Mouse (Mus musculus): ENCODE data around the gene Pid1. TPM values are rescaled to one million over a fixed set of nuclear protein-coding genes. Genes with fewer than 3 reads are reported as not detected.

The Pid1 gene
- polyA plus RNA-seq, 1 experiment from 2014 or later: 9.7 TPM

DNA sequence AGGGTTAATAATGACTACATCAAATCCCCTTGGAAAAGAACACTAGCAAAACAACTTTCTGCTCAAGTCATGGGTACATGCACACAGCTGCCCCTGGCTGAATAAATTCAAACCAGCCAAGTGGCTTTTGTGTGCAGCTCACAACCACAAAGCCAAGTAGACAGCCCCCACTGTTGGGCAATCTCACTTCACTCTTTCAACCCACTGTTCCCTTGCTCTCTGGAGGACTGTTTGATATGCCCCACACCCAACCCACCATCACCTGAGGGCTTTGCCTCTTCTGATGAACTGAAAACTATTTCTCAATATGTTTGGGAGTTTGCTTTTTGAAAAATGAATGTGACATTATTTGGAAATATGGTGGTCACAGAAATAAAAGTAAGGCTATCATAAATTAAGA, 171.8 kb downstream of the Pid1 start:
- H3K9ac ChIP-seq (ENCODE audit: low read length): no peak overlapping the region
- ATAC-seq (replicated peaks; ENCODE audit: extremely low read depth, insufficient read depth, low FRiP score): no peak
- H3K4me2 ChIP-seq (ENCODE audit: low read depth, low read length): no peak overlapping the region

DNA sequence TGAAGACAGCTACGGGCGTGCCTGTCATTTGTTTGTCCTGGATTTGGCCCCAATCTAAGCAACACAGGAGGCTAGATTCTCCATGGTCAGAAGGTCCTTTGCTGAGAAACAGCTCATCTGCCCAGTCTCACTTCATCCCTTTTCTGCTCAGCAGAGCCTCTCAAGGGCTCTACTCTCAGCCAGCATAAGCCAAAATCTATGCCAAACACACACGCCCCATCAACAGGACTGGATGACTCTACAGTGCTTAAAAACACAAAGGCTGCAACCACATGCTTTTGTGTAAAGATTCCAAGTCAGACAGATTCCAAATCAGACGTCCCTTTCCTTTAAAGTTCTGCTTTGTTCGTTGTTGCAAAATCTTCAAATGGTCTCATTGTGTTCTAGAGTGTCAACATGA, 174.5 kb downstream of the Pid1 start:
- Histone ChIP-seq H3K4me1 (ENCODE audit: control insufficient read depth, insufficient read depth, low read length) (no peaks in the 10 kb centered on the region), H3K4me2 (ENCODE audit: low read depth, low read length) (no peak overlapping the region), H3K9ac (ENCODE audit: low read length) (no peak overlapping the region), H3K27me3 (ENCODE audit: control insufficient read depth, insufficient read depth, low read length) (no peaks in the 10 kb centered on the region), H3K27ac (ENCODE audit: low read length) (no peak overlapping the region), H3K4me3 (ENCODE audit: low read length) (no peak overlapping the region), H3K36me3 (ENCODE audit: control insufficient read depth, insufficient read depth) (no peaks in the 10 kb centered on the region), H3K9me3 (replicated peaks; ENCODE audit: control insufficient read depth, low read length) (no peaks in the 10 kb centered on the region)
- ATAC-seq (replicated peaks; ENCODE audit: extremely low read depth, insufficient read depth, low FRiP score): no peak
- WGBS: 74% methylated on average over 5 of the region's 5 CpGs

More for the DNA sequence above, 171.8 kb downstream of the Pid1 start:
- Histone ChIP-seq H3K4me3 (ENCODE audit: low read length) (no peak overlapping the region), H3K27ac (ENCODE audit: low read length) (no peak overlapping the region), H3K27me3 (ENCODE audit: control insufficient read depth, insufficient read depth, low read length) (no peaks in the 10 kb centered on the region), H3K4me1 (ENCODE audit: control insufficient read depth, insufficient read depth, low read length) (no peaks in the 10 kb centered on the region), H3K9me3 (replicated peaks; ENCODE audit: control insufficient read depth, low read length) (no peaks in the 10 kb centered on the region), H3K36me3 (ENCODE audit: control insufficient read depth, insufficient read depth) (no peaks in the 10 kb centered on the region)

DNA sequence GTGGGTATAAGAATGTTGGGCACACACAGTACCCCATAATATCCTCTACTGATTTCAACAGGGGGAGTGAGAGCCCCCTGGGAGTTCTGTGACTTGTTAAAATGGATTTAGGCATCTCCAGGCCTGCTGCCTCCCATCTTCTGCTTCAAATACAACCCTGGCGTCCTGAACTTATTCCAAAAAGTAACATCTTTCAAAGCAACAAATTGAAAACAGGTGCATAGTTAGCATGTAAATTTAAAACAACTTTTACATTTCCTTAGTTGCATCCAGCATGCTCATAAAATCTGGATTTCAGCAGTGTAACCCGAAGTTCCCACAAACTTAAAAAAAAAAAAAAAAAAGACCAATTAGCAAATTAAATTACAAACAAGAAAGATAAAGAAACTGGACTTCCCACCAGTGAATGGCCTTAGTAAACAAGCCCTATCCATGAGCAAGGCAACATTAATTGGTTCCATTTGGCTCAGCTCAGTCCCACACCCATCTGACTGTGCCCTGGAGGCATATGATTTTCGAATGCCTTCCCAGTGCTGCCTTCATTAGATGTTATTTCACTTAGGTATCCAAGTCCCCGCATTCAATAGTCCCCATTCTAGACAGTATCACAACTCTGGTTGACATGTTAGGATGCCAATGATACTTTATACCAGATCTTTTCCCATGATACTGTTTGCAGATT, 177.1 kb downstream of the Pid1 start:
- Histone ChIP-seq H3K9ac (ENCODE audit: low read length) (no peak overlapping the region), H3K4me1 (ENCODE audit: control insufficient read depth, insufficient read depth, low read length) (no peaks in the 10 kb centered on the region), H3K9me3 (replicated peaks; ENCODE audit: control insufficient read depth, low read length) (no peaks in the 10 kb centered on the region), H3K4me3 (ENCODE audit: low read length) (no peak overlapping the region), H3K4me2 (ENCODE audit: low read depth, low read length) (no peak overlapping the region), H3K36me3 (ENCODE audit: control insufficient read depth, insufficient read depth) (no peaks in the 10 kb centered on the region), H3K27me3 (ENCODE audit: control insufficient read depth, insufficient read depth, low read length) (no peaks in the 10 kb centered on the region), H3K27ac (ENCODE audit: low read length) (no peak overlapping the region)
- no peak for ATAC-seq (replicated peaks; ENCODE audit: extremely low read depth, insufficient read depth, low FRiP score)
- 68% methylated on average over 4 of the region's 4 CpGs for WGBS

DNA sequence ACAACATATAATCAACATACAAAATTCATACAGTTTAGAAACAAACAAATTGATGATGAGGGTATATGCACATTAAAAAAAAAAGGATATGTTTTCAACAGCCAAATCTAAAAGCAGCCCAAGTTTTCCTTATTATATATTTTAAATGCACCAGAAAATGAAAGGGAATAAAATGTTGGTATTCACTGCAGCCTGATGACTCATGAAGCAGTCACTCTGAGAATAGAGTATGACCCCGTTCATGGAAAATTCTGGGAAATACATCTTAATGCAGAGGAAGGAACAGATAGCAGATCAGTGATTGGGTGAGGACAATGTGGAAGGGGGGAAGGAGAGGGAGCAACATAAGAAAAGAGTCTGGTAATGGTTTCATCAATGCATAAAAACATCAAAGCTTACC, 186.3 kb downstream of the Pid1 start:
- Histone ChIP-seq H3K9me3 (replicated peaks; ENCODE audit: control insufficient read depth, low read length) (no peaks in the 10 kb centered on the region), H3K27me3 (ENCODE audit: control insufficient read depth, insufficient read depth, low read length) (no peaks in the 10 kb centered on the region), H3K4me2 (ENCODE audit: low read depth, low read length) (no peak overlapping the region), H3K27ac (ENCODE audit: low read length) (no peak overlapping the region), H3K36me3 (ENCODE audit: control insufficient read depth, insufficient read depth) (no peaks in the 10 kb centered on the region), H3K4me1 (ENCODE audit: control insufficient read depth, insufficient read depth, low read length) (no peaks in the 10 kb centered on the region), H3K4me3 (ENCODE audit: low read length) (no peak overlapping the region), H3K9ac (ENCODE audit: low read length) (no peak overlapping the region)
- ATAC-seq (replicated peaks; ENCODE audit: extremely low read depth, insufficient read depth, low FRiP score): no peak
- WGBS: 42% methylated on average over 1 of the region's 1 CpGs

DNA sequence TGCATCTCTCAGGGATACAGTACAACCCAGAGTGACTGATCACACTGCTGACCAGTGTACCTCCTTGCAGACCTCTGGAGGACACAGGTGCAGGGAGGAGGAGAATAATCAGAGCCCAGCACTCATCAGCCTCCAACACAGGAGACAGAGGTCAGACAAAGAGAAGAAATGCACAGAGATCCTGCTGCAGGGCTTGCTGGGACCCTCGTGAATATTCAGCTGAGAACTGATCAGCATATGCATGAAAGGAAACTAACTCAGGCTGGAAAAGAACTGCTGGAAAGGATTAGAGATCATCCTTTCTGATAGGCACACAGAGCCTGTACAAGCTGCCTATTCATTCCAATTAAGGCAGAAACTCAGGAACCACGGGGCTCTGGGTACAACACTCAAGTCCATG, 186.9 kb downstream of the Pid1 start:
- no peaks in the 10 kb centered on the region for H3K27me3 ChIP-seq (ENCODE audit: control insufficient read depth, insufficient read depth, low read length)
- H3K36me3 ChIP-seq (ENCODE audit: control insufficient read depth, insufficient read depth): no peaks in the 10 kb centered on the region
- H3K9ac ChIP-seq (ENCODE audit: low read length): no peak overlapping the region
- no peak for ATAC-seq (replicated peaks; ENCODE audit: extremely low read depth, insufficient read depth, low FRiP score)
- no peak overlapping the region for H3K4me2 ChIP-seq (ENCODE audit: low read depth, low read length)
- 38% methylated on average over 2 of the region's 2 CpGs for WGBS
- no peaks in the 10 kb centered on the region for H3K9me3 ChIP-seq (replicated peaks; ENCODE audit: control insufficient read depth, low read length)
- H3K4me3 ChIP-seq (ENCODE audit: low read length): no peak overlapping the region
- no peaks in the 10 kb centered on the region for H3K4me1 ChIP-seq (ENCODE audit: control insufficient read depth, insufficient read depth, low read length)
- H3K27ac ChIP-seq (ENCODE audit: low read length): no peak overlapping the region

DNA sequence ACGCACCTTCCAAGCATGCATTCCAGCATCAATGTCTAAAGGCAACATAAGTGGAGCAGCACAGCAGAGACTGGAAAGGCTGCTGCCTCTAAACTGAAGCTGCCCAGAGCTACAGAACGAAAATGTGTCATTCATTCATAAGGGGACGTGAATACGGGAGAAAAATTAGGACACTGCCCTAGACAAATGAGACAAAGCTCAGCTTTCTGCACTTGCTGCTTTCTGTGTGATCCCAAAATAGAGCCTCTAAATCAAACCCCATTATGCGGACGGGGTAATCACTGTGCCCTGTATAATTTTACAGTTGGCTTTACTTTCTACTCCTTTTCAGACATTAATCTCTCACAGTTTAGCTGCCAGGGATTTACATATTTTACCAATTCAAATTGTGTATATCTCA, 191.0 kb downstream of the Pid1 start:
- WGBS: 68% methylated on average over 6 of the region's 6 CpGs
- Histone ChIP-seq H3K27ac (ENCODE audit: low read length) (no peak overlapping the region), H3K9me3 (replicated peaks; ENCODE audit: control insufficient read depth, low read length) (no peaks in the 10 kb centered on the region), H3K4me3 (ENCODE audit: low read length) (no peak overlapping the region), H3K4me2 (ENCODE audit: low read depth, low read length) (no peak overlapping the region), H3K9ac (ENCODE audit: low read length) (no peak overlapping the region), H3K4me1 (ENCODE audit: control insufficient read depth, insufficient read depth, low read length) (no peaks in the 10 kb centered on the region), H3K27me3 (ENCODE audit: control insufficient read depth, insufficient read depth, low read length) (no peaks in the 10 kb centered on the region), H3K36me3 (ENCODE audit: control insufficient read depth, insufficient read depth) (no peaks in the 10 kb centered on the region)
- ATAC-seq (replicated peaks; ENCODE audit: extremely low read depth, insufficient read depth, low FRiP score): no peak

DNA sequence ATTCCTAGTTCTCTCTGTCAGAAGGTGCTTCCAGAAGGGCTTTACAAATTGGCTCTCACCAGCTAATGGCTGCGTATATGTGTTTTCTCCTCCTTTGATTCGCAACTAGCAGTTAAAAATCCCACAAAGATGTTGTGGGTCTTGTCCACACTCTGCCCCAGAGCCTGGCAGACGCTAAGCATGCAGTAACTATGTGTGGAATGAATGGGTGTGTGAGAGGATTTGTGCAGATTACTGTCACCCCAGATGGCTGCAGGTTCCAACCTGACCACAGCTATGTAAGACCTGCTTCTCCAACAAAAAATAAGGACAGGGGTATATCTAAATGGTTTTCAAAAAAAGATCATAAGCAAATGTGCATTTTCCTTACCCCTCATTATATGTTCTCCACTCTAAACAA, 206.2 kb downstream of the Pid1 start:
- H3K4me3 ChIP-seq (ENCODE audit: low read length): no peak overlapping the region
- no peak overlapping the region for H3K27ac ChIP-seq (ENCODE audit: low read length)
- H3K9me3 ChIP-seq (replicated peaks; ENCODE audit: control insufficient read depth, low read length): no peaks in the 10 kb centered on the region
- H3K27me3 ChIP-seq (ENCODE audit: control insufficient read depth, insufficient read depth, low read length): no peaks in the 10 kb centered on the region
- no peak overlapping the region for H3K9ac ChIP-seq (ENCODE audit: low read length)
- no peaks in the 10 kb centered on the region for H3K36me3 ChIP-seq (ENCODE audit: control insufficient read depth, insufficient read depth)
- 55% methylated on average over 3 of the region's 3 CpGs for WGBS
- ATAC-seq (replicated peaks; ENCODE audit: extremely low read depth, insufficient read depth, low FRiP score): no peak
- H3K4me1 ChIP-seq (ENCODE audit: control insufficient read depth, insufficient read depth, low read length): no peaks in the 10 kb centered on the region
- no peak overlapping the region for H3K4me2 ChIP-seq (ENCODE audit: low read depth, low read length)

DNA sequence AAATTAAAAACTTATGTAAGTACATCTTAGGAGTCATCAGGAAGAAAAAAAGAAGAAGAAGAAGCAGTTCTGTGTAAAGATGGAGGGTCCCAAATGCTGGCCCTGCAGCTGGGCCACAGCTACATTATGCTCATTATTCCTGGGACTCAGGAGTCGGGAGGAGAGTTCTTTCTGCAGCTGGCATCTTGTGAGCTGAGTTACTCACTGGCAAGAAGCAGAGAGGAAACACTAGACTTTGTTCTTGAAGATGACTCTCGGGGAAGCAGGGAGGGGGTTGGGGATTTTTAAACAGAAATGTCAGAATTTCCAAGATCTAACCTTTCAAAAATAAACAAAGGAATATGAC, 208.4 kb downstream of the Pid1 start:
- H3K4me1 ChIP-seq (ENCODE audit: control insufficient read depth, insufficient read depth, low read length): no peaks in the 10 kb centered on the region
- no peak overlapping the region for H3K9ac ChIP-seq (ENCODE audit: low read length)
- ATAC-seq (replicated peaks; ENCODE audit: extremely low read depth, insufficient read depth, low FRiP score): no peak
- H3K4me2 ChIP-seq (ENCODE audit: low read depth, low read length): no peak overlapping the region
- no peaks in the 10 kb centered on the region for H3K27me3 ChIP-seq (ENCODE audit: control insufficient read depth, insufficient read depth, low read length)
- 30% methylated on average over 2 of the region's 2 CpGs for WGBS
- H3K27ac ChIP-seq (ENCODE audit: low read length): no peak overlapping the region
- H3K4me3 ChIP-seq (ENCODE audit: low read length): no peak overlapping the region
- no peaks in the 10 kb centered on the region for H3K36me3 ChIP-seq (ENCODE audit: control insufficient read depth, insufficient read depth)
- H3K9me3 ChIP-seq (replicated peaks; ENCODE audit: control insufficient read depth, low read length): no peaks in the 10 kb centered on the region

DNA sequence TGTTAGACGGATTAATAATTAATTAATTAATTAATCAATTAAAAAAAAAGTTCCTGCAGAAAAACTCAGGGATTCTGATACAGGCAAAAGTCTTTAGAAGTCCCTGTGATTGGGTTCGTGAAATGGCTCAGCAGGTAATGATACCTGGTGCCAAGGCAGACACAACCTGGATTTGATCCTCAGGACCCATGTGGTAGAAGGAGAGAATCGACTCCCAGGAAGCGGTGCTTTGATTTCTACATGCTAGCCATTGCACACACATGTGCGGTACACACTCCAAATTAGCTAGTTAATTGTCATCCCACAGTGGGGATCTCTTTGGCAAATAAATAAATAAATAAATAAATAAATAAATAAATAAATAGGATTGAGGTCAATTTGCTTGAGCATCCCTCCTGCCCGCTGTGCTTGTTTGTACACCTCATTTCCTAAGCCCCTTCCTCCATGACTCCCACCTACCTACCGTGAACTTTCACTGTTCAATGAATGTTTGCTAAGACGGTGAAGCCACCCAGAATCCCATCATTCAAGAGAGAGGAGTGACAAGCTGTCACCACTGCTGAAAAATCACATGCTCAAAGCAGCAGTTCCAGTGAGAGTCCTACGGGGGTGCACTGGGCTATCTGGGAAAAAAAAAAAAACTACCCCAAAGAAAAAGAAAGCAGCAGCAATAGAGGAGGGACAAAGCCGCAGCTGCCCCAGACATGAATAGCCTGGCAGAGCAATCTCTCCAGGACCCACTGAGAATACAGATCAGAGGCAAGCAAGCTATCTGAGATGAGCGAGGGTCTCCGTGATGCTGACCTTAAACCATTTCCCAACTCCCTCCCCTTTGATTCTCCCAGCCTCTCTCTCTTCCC, 209.0 kb downstream of the Pid1 start:
- Histone ChIP-seq H3K4me2 (ENCODE audit: low read depth, low read length) (no peak overlapping the region), H3K4me3 (ENCODE audit: low read length) (no peak overlapping the region), H3K27ac (ENCODE audit: low read length) (no peak overlapping the region), H3K9ac (ENCODE audit: low read length) (no peak overlapping the region), H3K27me3 (ENCODE audit: control insufficient read depth, insufficient read depth, low read length) (no peaks in the 10 kb centered on the region), H3K36me3 (ENCODE audit: control insufficient read depth, insufficient read depth) (no peaks in the 10 kb centered on the region), H3K4me1 (ENCODE audit: control insufficient read depth, insufficient read depth, low read length) (no peaks in the 10 kb centered on the region), H3K9me3 (replicated peaks; ENCODE audit: control insufficient read depth, low read length) (no peaks in the 10 kb centered on the region)
- ATAC-seq (replicated peaks; ENCODE audit: extremely low read depth, insufficient read depth, low FRiP score): no peak
- WGBS: 66% methylated on average over 12 of the region's 12 CpGs
